Mouse (Mus musculus) cerebral cortex, adult 2 months (tissue): Measurements from ENCODE around the gene Ccdc88c.

Source experiments
- WGBS: fragments of 180-500 bp; shearing (Covaris S2); methylation state at CpG from one replicate; pipeline ENCODE4 v1.1.7; 2018; 5-methylcytosine and 5-hydroxymethylcytosine counted together

Ccdc88c gene

GRCm38 (mm10) chr12:101015926-101016325, 12.9 kb downstream of the Ccdc88c start:
- WGBS, result 75% methylated on average over 4 of the region's 4 CpGs

GRCm38 (mm10) chr12:101015165-101015560, 13.7 kb downstream of the Ccdc88c start:
- WGBS, result 85% methylated on average over 11 of the region's 11 CpGs

- 73% methylated on average over 10 of the region's 10 CpGs for whole genome bisulfite sequencing
Measured at GRCm38 (mm10) chr12:101014549-101015164, 14.2 kb downstream of the Ccdc88c start.

GRCm38 (mm10) chr12:101013668-101014067, 15.2 kb downstream of the Ccdc88c start:
- 97% methylated on average over 9 of the region's 9 CpGs for WGBS

GRCm38 (mm10) chr12:101013078-101013665, 15.7 kb downstream of the Ccdc88c start:
- WGBS, result 76% methylated on average over 8 of the region's 8 CpGs

- 68% methylated on average over 17 of the region's 17 CpGs for WGBS
Measured at GRCm38 (mm10) chr12:101012197-101013077, 16.4 kb downstream of the Ccdc88c start.

GRCm38 (mm10) chr12:101011017-101011416, 17.8 kb downstream of the Ccdc88c start:
- WGBS, result 94% methylated on average over 7 of the region's 7 CpGs

- WGBS, result 83% methylated on average over 10 of the region's 10 CpGs
Measured at GRCm38 (mm10) chr12:101010148-101010920, 18.5 kb downstream of the Ccdc88c start.

GRCm38 (mm10) chr12:101009225-101009624, 19.6 kb downstream of the Ccdc88c start:
- 80% methylated on average over 4 of the region's 4 CpGs for WGBS

GRCm38 (mm10) chr12:101008648-101009047, 20.2 kb downstream of the Ccdc88c start:
- 67% methylated on average over 4 of the region's 4 CpGs for WGBS

- WGBS, result 24% methylated on average over 10 of the region's 10 CpGs
Measured at GRCm38 (mm10) chr12:101007968-101008481, 20.8 kb downstream of the Ccdc88c start.

- 82% methylated on average over 9 of the region's 9 CpGs for WGBS
Measured at GRCm38 (mm10) chr12:101007427-101007826, 21.4 kb downstream of the Ccdc88c start.

GRCm38 (mm10) chr12:101005665-101006420, 23.0 kb downstream of the Ccdc88c start:
- 74% methylated on average over 12 of the region's 12 CpGs for WGBS

GRCm38 (mm10) chr12:101004982-101005381, 23.9 kb downstream of the Ccdc88c start:
- WGBS, result 85% methylated on average over 5 of the region's 5 CpGs

- WGBS, result 72% methylated on average over 4 of the region's 4 CpGs
Measured at GRCm38 (mm10) chr12:101002801-101003513, 25.9 kb downstream of the Ccdc88c start.

GRCm38 (mm10) chr12:100999061-100999954, 29.5 kb downstream of the Ccdc88c start:
- 66% methylated on average over 7 of the region's 7 CpGs for WGBS

GRCm38 (mm10) chr12:100998564-100998962, 30.3 kb downstream of the Ccdc88c start:
- 59% methylated on average over 8 of the region's 8 CpGs for WGBS

- WGBS, result 57% methylated on average over 10 of the region's 10 CpGs
Measured at GRCm38 (mm10) chr12:100997830-100998563, 30.9 kb downstream of the Ccdc88c start.
